Mouse (Mus musculus): Measurements from ENCODE around the gene Zkscan8. TPM values are rescaled to one million over a fixed set of nuclear protein-coding genes. Genes with fewer than 3 reads are reported as not detected.

The Zkscan8 gene
- total RNA-seq, 2 experiments from 2014 or later, result 16.9 to 19.2 TPM

Other genes with a start within 250 kb of the Zkscan8 start
- gene Gpx5, start 238.4 kb downstream of the Zkscan8 start, total RNA-seq (2021), result not detected
- not detected for gene Gpx6, start 219.0 kb downstream of the Zkscan8 start, total RNA-seq (2021)
- gene Olfr1367, start 184.2 kb downstream of the Zkscan8 start, total RNA-seq (2021), result not detected
- 10 to 100 TPM in 1 of 2 experiments, 1 to 10 TPM in 1; 8.5 to 10.6 TPM for gene Zscan12, start 168.3 kb downstream of the Zkscan8 start, total RNA-seq (2021)
- gene Zkscan3, start 128.4 kb downstream of the Zkscan8 start, total RNA-seq (2021), result 10 to 100 TPM; 55.6 to 64.5 TPM
- gene Pgbd1, start 90.1 kb downstream of the Zkscan8 start, total RNA-seq (2021), result under 1 TPM; 0.79 to 0.89 TPM
- 10 to 100 TPM; 34.5 to 39.7 TPM for gene Zscan26, start 77.4 kb downstream of the Zkscan8 start, total RNA-seq (2021)
- 1 to 10 TPM in 1 of 2 experiments, under 1 TPM in 1; 0.96 to 1.4 TPM for gene Nkapl, start 62.6 kb downstream of the Zkscan8 start, total RNA-seq (2021)
- gene Zkscan4, start 52.2 kb downstream of the Zkscan8 start, total RNA-seq (2021), result 1 to 10 TPM; 2.1 to 2.6 TPM
- gene Gm10065, start 51.7 kb downstream of the Zkscan8 start, total RNA-seq (2021), result not detected
- 10 to 100 TPM; 11.0 to 12.8 TPM for gene AK157302, start 35.9 kb downstream of the Zkscan8 start, total RNA-seq (2021)
- 10 to 100 TPM; 89.0 to 99.3 TPM for gene Gm11273, start 29.7 kb downstream of the Zkscan8 start, total RNA-seq (2021)
- not detected for gene Olfr1366, start 11.7 kb upstream of the Zkscan8 start, total RNA-seq (2021)
- not detected for gene Olfr1535, start 28.8 kb upstream of the Zkscan8 start, total RNA-seq (2021)
- gene Olfr1364, start 50.6 kb upstream of the Zkscan8 start, total RNA-seq (2021), result not detected
- gene Olfr1362, start 82.9 kb upstream of the Zkscan8 start, total RNA-seq (2021), result not detected
- not detected for gene Olfr11, start 111.4 kb upstream of the Zkscan8 start, total RNA-seq (2021)
- not detected for gene Olfr1361, start 132.3 kb upstream of the Zkscan8 start, total RNA-seq (2021)
- gene Olfr1360, start 146.3 kb upstream of the Zkscan8 start, total RNA-seq (2021), result not detected
- gene Olfr1359, start 167.0 kb upstream of the Zkscan8 start, total RNA-seq (2021), result not detected
- 10 to 100 TPM; 60.4 to 64.6 TPM for gene Hist1h2bl, start 185.0 kb upstream of the Zkscan8 start, total RNA-seq (2021)
- 10 to 100 TPM in 1 of 2 experiments, 1 to 10 TPM in 1; 7.6 to 50.2 TPM for gene Hist1h2ai, start 185.3 kb upstream of the Zkscan8 start, total RNA-seq (2021)
- 10 to 100 TPM; 68.3 to 81.7 TPM for gene Hist1h3h, start 186.5 kb upstream of the Zkscan8 start, total RNA-seq (2021)
- 10 to 100 TPM; 17.4 to 18.8 TPM for gene Hist1h2bm, start 190.9 kb upstream of the Zkscan8 start, total RNA-seq (2021)
- 10 to 100 TPM; 11.8 to 14.2 TPM for gene Hist1h4j, start 203.9 kb upstream of the Zkscan8 start, total RNA-seq (2021)
- gene Hist1h4k, start 219.4 kb upstream of the Zkscan8 start, total RNA-seq (2021), result 100 to 1,000 TPM; 172 to 183 TPM
- gene Hist1h2ak, start 222.7 kb upstream of the Zkscan8 start, total RNA-seq (2021), result 10 to 100 TPM; 18.0 to 19.9 TPM
- 10 to 100 TPM; 36.1 to 38.9 TPM for gene Hist1h2bn, start 223.0 kb upstream of the Zkscan8 start, total RNA-seq (2021)
- gene Hist1h1b, start 249.5 kb upstream of the Zkscan8 start, total RNA-seq (2021), result 10 to 100 TPM; 26.2 to 28.0 TPM

All from adrenal gland, postnatal 36 days (tissue).